Mouse (Mus musculus): ENCODE measurements around the gene Gpatch11. TPM values are rescaled to one million over a fixed set of nuclear protein-coding genes. Genes with fewer than 3 reads are reported as not detected.

The Gpatch11 gene
- polyA plus RNA-seq, 1 experiment from 2014 or later = 40.8 TPM

- 94% methylated on average over 13 of the region's 13 CpGs for WGBS
- Histone ChIP-seq H3K4me3 (ENCODE audit: low read depth, low read length) (no peak overlapping the region), H3K4me1 (ENCODE audit: control insufficient read depth, insufficient read depth, low read length) (no peaks in the 10 kb centered on the region), H3K36me3 (ENCODE audit: control insufficient read depth, insufficient read depth, low read length) (no peaks in the 10 kb centered on the region; the same call in 1 of the 2 replicates), H3K4me2 (no peak overlapping the region), H3K27me3 (ENCODE audit: control insufficient read depth, insufficient read depth, low read length) (no peaks in the 10 kb centered on the region), H3K9ac (ENCODE audit: low read length) (no peak overlapping the region), H3K9me3 (ENCODE audit: control insufficient read depth, low read length) (no peaks in the 10 kb centered on the region), H3K27ac (ENCODE audit: low read depth, low read length) (no peak overlapping the region)
- DNase-seq (ENCODE audit: low spot score, missing footprints) (no peak), ATAC-seq (ENCODE audit: low FRiP score) (no peak)
Measured at GRCm38 (mm10) chr17:78824346-78824745, 11.0 kb upstream of the Gpatch11 start.

DNA sequence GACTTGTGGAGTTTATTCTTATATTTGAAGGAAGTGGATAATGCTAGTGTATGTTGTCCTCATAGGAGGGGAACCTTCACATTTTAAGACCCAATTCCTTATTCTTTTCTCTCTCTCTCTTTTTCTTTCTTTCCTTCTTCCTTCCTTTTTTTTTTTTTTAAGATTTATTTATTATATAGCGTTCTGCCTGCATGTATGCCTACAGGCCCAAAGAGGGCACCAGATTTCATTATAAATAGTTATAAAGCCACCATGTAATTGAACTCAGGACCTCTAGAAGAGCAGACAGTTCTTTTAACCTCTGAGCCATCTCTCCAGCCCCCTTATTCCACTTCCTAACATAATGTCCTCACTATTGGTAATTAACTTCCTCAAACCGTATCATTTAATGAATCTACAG is 689 bp downstream of the Gpatch11 start:
- DNase-seq (ENCODE audit: low spot score, missing footprints) (no peak), ATAC-seq (ENCODE audit: low FRiP score) (no peak)
- WGBS = 40% methylated on average over 2 of the region's 2 CpGs
- Histone ChIP-seq H3K4me3 (ENCODE audit: low read depth, low read length) (peak overlapping the region; percentile 63), H3K27me3 (ENCODE audit: control insufficient read depth, insufficient read depth, low read length) (no peaks in the 10 kb centered on the region), H3K36me3 (ENCODE audit: control insufficient read depth, insufficient read depth, low read length) (peaks cover 4% of the 10 kb centered on the region; the same call in 1 of the 2 replicates), H3K4me2 (peak overlapping the region; percentile 83), H3K27ac (ENCODE audit: low read depth, low read length) (peak overlapping the region; percentile 71), H3K4me1 (ENCODE audit: control insufficient read depth, insufficient read depth, low read length) (0 out of 2 replicates have a peak, but pooled peaks cover 2% of the 10 kb centered on the region), H3K9me3 (ENCODE audit: control insufficient read depth, low read length) (no peaks in the 10 kb centered on the region), H3K9ac (ENCODE audit: low read length) (peak overlapping the region; percentile 70)

DNA sequence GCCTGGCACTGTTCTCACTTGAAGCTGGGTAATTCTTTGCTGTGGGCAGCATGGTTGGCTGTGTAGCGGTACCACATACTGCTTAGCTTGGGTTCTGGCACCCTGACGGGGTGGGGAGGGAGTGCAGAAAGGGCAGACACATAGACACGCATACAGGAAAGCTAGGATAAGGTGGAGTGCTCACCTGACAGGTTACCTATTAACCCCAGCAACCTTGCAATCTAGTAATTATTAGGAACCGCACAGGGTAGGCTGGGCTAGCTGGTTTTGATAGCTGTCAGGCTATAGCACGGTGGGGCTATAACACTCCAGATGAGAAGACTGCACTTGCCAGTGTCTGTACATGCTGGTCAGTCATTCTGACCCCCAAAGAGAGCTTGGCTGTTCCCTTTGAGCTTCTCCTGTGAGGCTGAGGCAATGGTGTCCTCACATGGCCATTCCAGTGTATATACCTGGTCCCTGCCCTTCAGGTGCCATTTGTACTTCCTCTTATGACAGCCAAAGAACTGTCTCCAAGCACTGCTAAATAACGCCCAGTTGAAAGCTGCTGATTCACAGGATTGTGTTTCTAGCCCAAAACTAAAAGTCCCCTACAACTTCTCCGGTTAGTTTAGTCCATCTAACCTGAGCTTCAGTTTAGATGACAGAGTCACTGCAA is 7.0 kb downstream of the Gpatch11 start:
- ATAC-seq (ENCODE audit: low FRiP score) (no peak), DNase-seq (ENCODE audit: low spot score, missing footprints) (no peak)
- Histone ChIP-seq H3K9me3 (ENCODE audit: control insufficient read depth, low read length) (no peaks in the 10 kb centered on the region), H3K4me1 (ENCODE audit: control insufficient read depth, insufficient read depth, low read length) (no peaks in the 10 kb centered on the region), H3K9ac (ENCODE audit: low read length) (no peak overlapping the region), H3K27me3 (ENCODE audit: control insufficient read depth, insufficient read depth, low read length) (no peaks in the 10 kb centered on the region), H3K4me2 (no peak overlapping the region), H3K36me3 (ENCODE audit: control insufficient read depth, insufficient read depth, low read length) (peaks cover 11% of the 10 kb centered on the region), H3K27ac (ENCODE audit: low read depth, low read length) (no peak overlapping the region), H3K4me3 (ENCODE audit: low read depth, low read length) (no peak overlapping the region)
- WGBS = 93% methylated on average over 7 of the region's 7 CpGs

GRCm38 (mm10) chr17:78856243-78856642 is 20.9 kb downstream of the Gpatch11 start:
- Histone ChIP-seq H3K27me3 (ENCODE audit: control insufficient read depth, insufficient read depth, low read length) (no peaks in the 10 kb centered on the region), H3K9ac (ENCODE audit: low read length) (no peak overlapping the region), H3K4me1 (ENCODE audit: control insufficient read depth, insufficient read depth, low read length) (no peaks in the 10 kb centered on the region), H3K9me3 (ENCODE audit: control insufficient read depth, low read length) (no peaks in the 10 kb centered on the region), H3K4me3 (ENCODE audit: low read depth, low read length) (no peak overlapping the region), H3K36me3 (ENCODE audit: control insufficient read depth, insufficient read depth, low read length) (no peaks in the 10 kb centered on the region), H3K4me2 (no peak overlapping the region), H3K27ac (ENCODE audit: low read depth, low read length) (no peak overlapping the region)
- DNase-seq (ENCODE audit: low spot score, missing footprints) (no peak), ATAC-seq (ENCODE audit: low FRiP score) (no peak)
- 89% methylated on average over 10 of the region's 10 CpGs for WGBS

DNA sequence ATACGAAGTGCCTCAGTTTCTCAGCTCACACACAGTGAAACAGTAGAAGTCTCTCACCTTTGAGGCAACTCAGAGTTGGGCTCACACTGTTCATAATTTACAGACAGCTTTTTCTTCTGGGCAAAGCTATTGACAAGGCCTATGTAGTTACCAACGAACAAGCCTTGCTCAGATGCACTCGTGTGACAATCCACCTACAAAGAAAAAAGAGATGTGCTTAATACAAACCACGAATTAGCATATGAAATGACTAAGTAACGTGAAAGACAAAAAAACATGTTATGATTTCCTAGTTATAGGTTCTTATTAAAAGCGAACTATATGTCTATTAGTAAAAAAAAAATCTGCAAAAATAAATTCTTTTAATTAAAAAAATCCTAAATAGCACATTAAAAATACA is 38.5 kb downstream of the Gpatch11 start:
- 88% methylated on average over 6 of the region's 6 CpGs for WGBS
- Histone ChIP-seq H3K9ac (ENCODE audit: low read length) (no peak overlapping the region), H3K27me3 (ENCODE audit: control insufficient read depth, insufficient read depth, low read length) (no peaks in the 10 kb centered on the region), H3K9me3 (ENCODE audit: control insufficient read depth, low read length) (no peaks in the 10 kb centered on the region), H3K4me2 (no peak overlapping the region), H3K4me3 (ENCODE audit: low read depth, low read length) (no peak overlapping the region), H3K4me1 (ENCODE audit: control insufficient read depth, insufficient read depth, low read length) (no peaks in the 10 kb centered on the region), H3K36me3 (ENCODE audit: control insufficient read depth, insufficient read depth, low read length) (no peaks in the 10 kb centered on the region), H3K27ac (ENCODE audit: low read depth, low read length) (no peak overlapping the region)
- ATAC-seq (ENCODE audit: low FRiP score) (no peak), DNase-seq (ENCODE audit: low spot score, missing footprints) (no peak)

GRCm38 (mm10) chr17:78881878-78882304 is 46.5 kb downstream of the Gpatch11 start:
- Histone ChIP-seq H3K27ac (ENCODE audit: low read depth, low read length) (no peak overlapping the region), H3K36me3 (ENCODE audit: control insufficient read depth, insufficient read depth, low read length) (no peaks in the 10 kb centered on the region), H3K27me3 (ENCODE audit: control insufficient read depth, insufficient read depth, low read length) (no peaks in the 10 kb centered on the region), H3K4me3 (ENCODE audit: low read depth, low read length) (peak overlapping the region; percentile 43), H3K4me2 (peak overlapping the region; percentile 71), H3K9me3 (ENCODE audit: control insufficient read depth, low read length) (no peaks in the 10 kb centered on the region; the same call in 1 of the 2 replicates), H3K9ac (ENCODE audit: low read length) (peak overlapping the region; percentile 68), H3K4me1 (ENCODE audit: control insufficient read depth, insufficient read depth, low read length) (no peaks in the 10 kb centered on the region)
- peak; percentile 89 for DNase-seq (ENCODE audit: low spot score, missing footprints)
- ATAC-seq (ENCODE audit: low FRiP score) = peak; percentile 75
- 11% methylated on average over 7 of the region's 7 CpGs for WGBS

GRCm38 (mm10) chr17:78882401-78883112 is 47.2 kb downstream of the Gpatch11 start, which contains the start of gene Eif2ak2:
Gene Eif2ak2 (minus strand): TSS chr17:78882573.
- Histone ChIP-seq H3K4me1 (ENCODE audit: control insufficient read depth, insufficient read depth, low read length) (no peaks in the 10 kb centered on the region), H3K27me3 (ENCODE audit: control insufficient read depth, insufficient read depth, low read length) (no peaks in the 10 kb centered on the region), H3K4me2 (peak within 1 kb of the TSS; percentile 71), H3K27ac (ENCODE audit: low read depth, low read length) (no peak within 1 kb of the TSS), H3K4me3 (ENCODE audit: low read depth, low read length) (peak within 1 kb of the TSS; percentile 43), H3K9me3 (ENCODE audit: control insufficient read depth, low read length) (no peaks in the 10 kb centered on the region; the same call in 1 of the 2 replicates), H3K9ac (ENCODE audit: low read length) (peak within 1 kb of the TSS; percentile 68), H3K36me3 (ENCODE audit: control insufficient read depth, insufficient read depth, low read length) (no peaks in the 10 kb centered on the region)
- DNase-seq (ENCODE audit: low spot score, missing footprints) = peak; percentile 95
- peak; percentile 94 for ATAC-seq (ENCODE audit: low FRiP score)
- 3% methylated on average over 28 of the region's 28 CpGs for WGBS

DNA sequence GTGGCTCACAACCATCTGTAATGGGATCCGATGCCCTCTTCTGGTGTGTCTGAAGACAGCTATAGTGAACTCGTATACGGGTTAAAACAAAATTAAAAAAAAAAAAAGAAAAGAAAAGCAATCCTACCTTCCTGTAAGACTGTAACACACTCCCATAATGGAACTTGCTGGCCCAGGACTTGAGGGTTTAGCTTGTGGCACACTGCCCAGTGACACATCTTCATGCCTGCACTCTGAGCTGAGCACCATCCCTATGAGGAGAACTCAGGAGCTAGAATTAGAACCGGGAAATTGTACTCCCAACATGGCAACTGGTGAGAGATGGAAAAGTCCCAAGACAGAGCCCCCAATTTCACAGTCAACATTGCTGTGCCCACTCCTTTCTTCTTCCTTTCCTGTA is 47.9 kb downstream of the Gpatch11 start:
- H3K4me2 ChIP-seq = no peak overlapping the region
- no peaks in the 10 kb centered on the region for H3K36me3 ChIP-seq (ENCODE audit: control insufficient read depth, insufficient read depth, low read length)
- H3K9ac ChIP-seq (ENCODE audit: low read length) = no peak overlapping the region
- ATAC-seq (ENCODE audit: low FRiP score) (no peak), DNase-seq (ENCODE audit: low spot score, missing footprints) (no peak)
- H3K27ac ChIP-seq (ENCODE audit: low read depth, low read length) = no peak overlapping the region
- no peaks in the 10 kb centered on the region for H3K27me3 ChIP-seq (ENCODE audit: control insufficient read depth, insufficient read depth, low read length)
- H3K4me3 ChIP-seq (ENCODE audit: low read depth, low read length) = no peak overlapping the region
- no peaks in the 10 kb centered on the region; the same call in 1 of the 2 replicates for H3K9me3 ChIP-seq (ENCODE audit: control insufficient read depth, low read length)
- no peaks in the 10 kb centered on the region for H3K4me1 ChIP-seq (ENCODE audit: control insufficient read depth, insufficient read depth, low read length)
- 82% methylated on average over 4 of the region's 4 CpGs for WGBS
